Mouse (Mus musculus) CD8-positive naive resting alpha-beta T cell, adult 2 months (primary cell): ENCODE data around the gene Erg.

Source experiments
- DNase-seq, 2 experiments: peaks; one replicate each; pipeline ENCODE4 v3.0.0; 2022; ENCODE audit warnings: low read depth in 2 of 2, low spot score in 2 of 2

The Erg gene

GRCm38 (mm10) chr16:95586311-95586602 is at the start of gene Erg:
Erg (minus strand) TSS chr16:95586593.
- DNase-seq = no peak

- DNase-seq = no peak
Measured at GRCm38 (mm10) chr16:95631816-95632215, 45.4 kb upstream of the Erg start.

- no peak for DNase-seq
Measured at GRCm38 (mm10) chr16:95623876-95624770, 37.7 kb upstream of the Erg start.

DNA sequence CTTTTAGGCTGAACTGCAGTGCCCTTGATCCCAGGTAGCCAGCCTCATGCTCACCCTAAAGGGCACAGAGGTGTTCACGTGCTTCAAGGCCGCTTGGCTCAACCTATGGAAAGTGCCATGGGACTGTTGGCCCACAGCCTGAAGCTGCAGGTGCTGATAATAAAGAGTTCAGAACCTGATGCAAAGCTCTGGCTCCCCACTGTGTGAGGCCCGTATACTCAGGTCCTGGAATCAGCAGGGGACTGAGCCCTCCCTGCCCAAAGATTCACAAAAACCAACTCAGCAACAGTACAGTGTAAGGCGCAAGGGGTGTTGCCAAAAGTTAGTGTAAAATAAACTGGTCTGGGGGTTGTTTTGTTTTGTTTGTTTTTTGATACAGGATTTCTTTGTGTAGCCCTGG is 36.7 kb upstream of the Erg start:
- DNase-seq = no peak

DNA sequence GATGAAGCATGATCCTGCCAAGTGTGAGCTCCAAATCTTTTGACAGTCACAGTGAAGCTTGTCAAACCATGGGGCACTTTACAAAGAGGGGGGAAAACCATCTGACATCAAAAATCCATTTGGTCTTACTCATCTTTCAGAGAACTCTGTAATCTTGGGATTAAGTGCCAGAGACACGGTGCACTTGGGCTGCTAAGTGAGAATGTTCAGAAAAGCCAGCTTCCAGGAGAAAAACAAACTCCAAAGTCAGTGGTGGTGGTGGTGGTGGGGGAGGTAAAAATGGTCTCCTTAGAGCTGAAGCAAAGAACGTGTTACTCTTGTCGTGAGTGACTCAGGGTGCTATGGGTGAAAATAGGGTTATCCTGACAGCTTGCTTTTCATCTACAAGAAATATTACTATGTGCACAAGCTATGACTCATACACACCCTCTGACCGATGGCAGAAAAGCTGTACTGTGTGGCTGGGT is 33.5 kb upstream of the Erg start:
- DNase-seq = no peak

- no peak for DNase-seq
Measured at GRCm38 (mm10) chr16:95618206-95618605, 31.8 kb upstream of the Erg start.

- DNase-seq = no peak
Measured at GRCm38 (mm10) chr16:95617720-95618119, 31.3 kb upstream of the Erg start.

GRCm38 (mm10) chr16:95615579-95615978 is 29.2 kb upstream of the Erg start:
- DNase-seq = peak; percentile 58 to 65

- DNase-seq = no peak
Measured at GRCm38 (mm10) chr16:95614482-95614881, 28.1 kb upstream of the Erg start.

- DNase-seq = no peak
Measured at GRCm38 (mm10) chr16:95611982-95612746, 25.8 kb upstream of the Erg start.

- no peak for DNase-seq
Measured at GRCm38 (mm10) chr16:95608624-95609023, 22.2 kb upstream of the Erg start.

- peak; percentile 61 to 66 for DNase-seq
Measured at GRCm38 (mm10) chr16:95605304-95605703, 18.9 kb upstream of the Erg start.

DNA sequence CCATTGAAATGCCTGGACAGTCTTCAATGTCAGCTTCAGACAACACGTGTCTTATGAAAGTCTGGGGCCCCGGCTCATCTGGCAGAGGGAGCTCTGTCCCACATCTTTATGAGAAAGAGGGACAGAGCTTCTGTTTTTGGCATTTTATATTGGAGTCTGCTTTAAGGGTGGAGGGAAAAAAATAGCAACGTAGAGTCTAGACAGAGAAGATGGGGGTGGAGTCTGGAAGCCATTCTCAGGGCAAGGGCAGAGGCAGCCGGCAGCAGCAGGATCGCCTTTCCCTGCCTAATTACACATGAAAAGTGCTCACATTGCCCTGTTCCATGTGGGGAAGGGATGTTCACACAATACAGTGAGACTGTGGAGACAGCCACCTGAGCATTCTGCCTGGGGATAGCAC is 16.1 kb upstream of the Erg start:
- no peak for DNase-seq

- no peak for DNase-seq
Measured at GRCm38 (mm10) chr16:95601807-95602206, 15.4 kb upstream of the Erg start.

DNA sequence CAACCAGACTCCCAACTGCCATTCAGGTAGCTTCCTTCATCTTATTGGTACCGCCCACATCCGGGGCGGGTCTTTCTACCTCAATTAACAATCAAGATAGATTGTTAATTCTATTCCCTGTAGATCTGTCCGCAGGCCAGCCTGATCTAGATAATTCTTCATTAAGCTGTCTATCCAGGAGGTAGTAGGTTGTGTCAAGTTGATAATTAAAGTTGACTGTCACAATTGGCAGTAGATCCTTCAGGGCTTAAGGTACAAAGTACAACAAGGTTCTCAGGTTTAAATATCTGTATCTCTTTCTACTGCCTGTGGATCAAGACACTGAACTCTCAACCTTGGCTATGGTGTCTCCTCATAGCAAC is 14.8 kb upstream of the Erg start:
- no peak for DNase-seq

GRCm38 (mm10) chr16:95600572-95601218 is 14.3 kb upstream of the Erg start:
- no peak for DNase-seq

GRCm38 (mm10) chr16:95598930-95599329 is 12.5 kb upstream of the Erg start:
- no peak for DNase-seq

- no peak for DNase-seq
Measured at GRCm38 (mm10) chr16:95597578-95597951, 11.2 kb upstream of the Erg start.

DNA sequence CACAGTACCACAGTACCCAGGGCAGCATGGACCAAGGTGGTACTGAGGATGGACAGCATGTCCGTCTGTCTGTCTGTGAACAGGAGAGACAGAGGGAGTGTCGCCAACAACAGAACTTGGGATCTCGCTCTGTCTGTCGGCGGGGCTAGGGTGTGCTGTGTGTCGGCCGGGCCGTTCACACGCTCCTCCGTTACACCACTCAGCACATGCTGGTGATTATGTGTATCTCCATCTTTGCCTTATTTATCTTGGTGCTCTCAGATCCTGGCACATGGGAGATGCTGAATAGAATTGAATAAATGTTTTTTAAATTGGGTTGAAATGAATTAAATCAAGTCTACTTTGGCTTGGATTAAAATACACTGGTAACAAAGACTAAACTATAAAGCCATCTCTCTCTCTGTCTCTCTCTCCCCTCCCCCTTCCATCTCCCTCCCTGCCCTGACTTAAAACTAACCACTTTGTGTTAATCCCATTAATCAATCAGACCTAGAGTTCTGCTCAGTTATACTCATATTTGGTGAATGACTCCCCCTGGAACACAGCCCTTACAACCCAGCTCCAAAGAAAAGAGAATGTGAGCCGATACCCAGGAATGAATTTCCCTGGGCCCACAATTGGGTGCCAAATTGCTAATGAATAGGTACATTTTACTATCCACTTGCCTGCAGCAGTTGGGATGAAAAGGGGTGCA is 10.6 kb upstream of the Erg start:
- DNase-seq = no peak

DNA sequence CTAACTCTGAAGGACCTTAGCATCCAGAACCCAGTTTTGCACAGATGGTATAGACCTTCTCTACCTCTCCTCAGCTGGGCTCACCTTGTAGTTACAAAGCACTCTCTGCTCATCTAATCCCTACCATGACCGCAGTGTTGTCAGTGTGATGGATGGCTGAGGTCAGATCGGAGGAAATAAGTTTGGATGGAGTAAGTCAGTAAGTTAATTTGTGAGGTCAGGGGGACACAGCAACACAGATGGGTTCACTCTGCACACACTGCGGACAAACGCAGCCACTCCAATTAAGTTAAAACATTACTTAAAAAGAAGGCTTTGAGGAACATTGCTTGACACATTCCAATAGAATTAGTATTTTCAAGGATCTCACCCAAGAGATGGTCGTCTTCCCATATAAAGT is 2.5 kb upstream of the Erg start:
- DNase-seq = no peak

GRCm38 (mm10) chr16:95586726-95587125 is 333 bp upstream of the Erg start:
- no peak for DNase-seq
